Mouse (Mus musculus): Measurements from ENCODE around the gene Lats1. TPM values are rescaled to one million over a fixed set of nuclear protein-coding genes. Genes with fewer than 3 reads are reported as not detected.

The Lats1 gene
- 2.2 and 2.6 TPM in 2 replicates for polyA plus RNA-seq (2015; fragmentation: Nextera tagmentation; extraction: Ambion mirVana)

GRCm38 (mm10) chr10:7680731-7681301 lies at the start of gene Lats1, which contains the start of gene Pcmt1:
Lats1 (plus strand) TSS chr10:7681214.
Pcmt1 (minus strand) TSS chr10:7681136.
- H3K27me3 ChIP-seq, result no peaks in the 10 kb centered on the region
- no peaks in the 10 kb centered on the region for H3K9me3 ChIP-seq (replicated peaks)
- H3K4me3 ChIP-seq (replicated peaks), result peak within 1 kb of the TSS; percentile 98
- H3K9ac ChIP-seq, result peak within 1 kb of the TSS; percentile 98
- peak within 1 kb of the TSS; percentile 93 for H3K27ac ChIP-seq
- H3K4me2 ChIP-seq, result peak within 1 kb of the TSS; percentile 88
- peak; percentile 81 for ATAC-seq (ENCODE audit: low read depth)
- peaks cover 42% of the 10 kb centered on the region for H3K36me3 ChIP-seq
- peaks cover 44% of the 10 kb centered on the region for H3K4me1 ChIP-seq (replicated peaks)
- peak; percentile 76 for DNase-seq
- WGBS (ENCODE audit: insufficient replicate concordance), result under 1% methylated on average over 65 of the region's 65 CpGs

GRCm38 (mm10) chr10:7640366-7640765 lies 40.6 kb upstream of the Lats1 start:
- Histone ChIP-seq H3K4me1 (replicated peaks) (no peaks in the 10 kb centered on the region), H3K27ac (no peak overlapping the region), H3K4me2 (no peak overlapping the region), H3K27me3 (no peaks in the 10 kb centered on the region), H3K4me3 (replicated peaks) (no peak overlapping the region), H3K9me3 (replicated peaks) (no peaks in the 10 kb centered on the region), H3K36me3 (peaks cover 78% of the 10 kb centered on the region), H3K9ac (no peak overlapping the region)
- no peak for ATAC-seq (ENCODE audit: low read depth)
- DNase-seq, result no peak
- 93% methylated on average over 12 of the region's 12 CpGs for WGBS (ENCODE audit: insufficient replicate concordance)

- DNase-seq (no peak), ATAC-seq (ENCODE audit: low read depth) (no peak)
- 73% methylated on average over 2 of the region's 2 CpGs for WGBS (ENCODE audit: insufficient replicate concordance)
- Histone ChIP-seq H3K27ac (no peak overlapping the region), H3K4me2 (no peak overlapping the region), H3K9me3 (replicated peaks) (no peaks in the 10 kb centered on the region), H3K36me3 (peaks cover 70% of the 10 kb centered on the region), H3K27me3 (no peaks in the 10 kb centered on the region), H3K4me3 (replicated peaks) (no peak overlapping the region), H3K9ac (no peak overlapping the region), H3K4me1 (replicated peaks) (no peaks in the 10 kb centered on the region)
Observed at GRCm38 (mm10) chr10:7645911-7646310, 35.1 kb upstream of the Lats1 start.

GRCm38 (mm10) chr10:7649059-7649458 lies 32.0 kb upstream of the Lats1 start:
- ATAC-seq (ENCODE audit: low read depth) (no peak), DNase-seq (no peak)
- no peak overlapping the region for H3K4me2 ChIP-seq
- no peak overlapping the region for H3K9ac ChIP-seq
- peaks cover 44% of the 10 kb centered on the region for H3K36me3 ChIP-seq
- H3K27ac ChIP-seq, result no peak overlapping the region
- no peak overlapping the region for H3K4me3 ChIP-seq (replicated peaks)
- no peaks in the 10 kb centered on the region for H3K9me3 ChIP-seq (replicated peaks)
- H3K27me3 ChIP-seq, result no peaks in the 10 kb centered on the region
- no peaks in the 10 kb centered on the region for H3K4me1 ChIP-seq (replicated peaks)
- WGBS (ENCODE audit: insufficient replicate concordance), result 86% methylated on average over 4 of the region's 4 CpGs

GRCm38 (mm10) chr10:7651057-7651456 lies 30.0 kb upstream of the Lats1 start:
- Histone ChIP-seq H3K36me3 (peaks cover 41% of the 10 kb centered on the region), H3K4me2 (no peak overlapping the region), H3K9me3 (replicated peaks) (no peaks in the 10 kb centered on the region), H3K27ac (no peak overlapping the region), H3K27me3 (no peaks in the 10 kb centered on the region), H3K9ac (no peak overlapping the region), H3K4me3 (replicated peaks) (no peak overlapping the region), H3K4me1 (replicated peaks) (0 out of 2 replicates have a peak, but pooled peaks cover 5% of the 10 kb centered on the region)
- DNase-seq (no peak), ATAC-seq (ENCODE audit: low read depth) (no peak)
- WGBS (ENCODE audit: insufficient replicate concordance), result 92% methylated on average over 2 of the region's 2 CpGs

- no peaks in the 10 kb centered on the region for H3K27me3 ChIP-seq
- 0 out of 2 replicates have a peak, but pooled peaks cover 6% of the 10 kb centered on the region for H3K36me3 ChIP-seq
- peaks cover 46% of the 10 kb centered on the region for H3K4me1 ChIP-seq (replicated peaks)
- peak overlapping the region; percentile 97 for H3K9ac ChIP-seq
- H3K27ac ChIP-seq, result peak overlapping the region; percentile 99
- H3K4me3 ChIP-seq (replicated peaks), result peak overlapping the region; percentile 98
- DNase-seq (peak; percentile 69), ATAC-seq (ENCODE audit: low read depth) (peak; percentile 75)
- H3K4me2 ChIP-seq, result peak overlapping the region; percentile 84
- H3K9me3 ChIP-seq (replicated peaks), result no peaks in the 10 kb centered on the region
- under 1% methylated on average over 44 of the region's 44 CpGs for WGBS (ENCODE audit: insufficient replicate concordance)
Observed at GRCm38 (mm10) chr10:7662471-7663141, 18.4 kb upstream of the Lats1 start.

GRCm38 (mm10) chr10:7663159-7664026 lies 17.6 kb upstream of the Lats1 start:
- under 1% methylated on average over 64 of the region's 64 CpGs for WGBS (ENCODE audit: insufficient replicate concordance)
- Histone ChIP-seq H3K9ac (peak overlapping the region; percentile 97), H3K36me3 (0 out of 2 replicates have a peak, but pooled peaks cover 6% of the 10 kb centered on the region), H3K4me3 (replicated peaks) (peak overlapping the region; percentile 98), H3K4me1 (replicated peaks) (peaks cover 49% of the 10 kb centered on the region), H3K4me2 (peak overlapping the region; percentile 84), H3K9me3 (replicated peaks) (no peaks in the 10 kb centered on the region), H3K27me3 (no peaks in the 10 kb centered on the region), H3K27ac (peak overlapping the region; percentile 99)
- DNase-seq, result peak; percentile 91
- ATAC-seq (ENCODE audit: low read depth), result peak; percentile 88

GRCm38 (mm10) chr10:7664027-7664526 lies 16.9 kb upstream of the Lats1 start:
- H3K4me1 ChIP-seq (replicated peaks), result peaks cover 48% of the 10 kb centered on the region
- peak overlapping the region; percentile 99 for H3K27ac ChIP-seq
- no peaks in the 10 kb centered on the region for H3K27me3 ChIP-seq
- 38% methylated on average over 6 of the region's 6 CpGs for WGBS (ENCODE audit: insufficient replicate concordance)
- ATAC-seq (ENCODE audit: low read depth), result no peak
- peak overlapping the region; percentile 98 for H3K4me3 ChIP-seq (replicated peaks)
- H3K4me2 ChIP-seq, result peak overlapping the region; percentile 84
- no peaks in the 10 kb centered on the region for H3K9me3 ChIP-seq (replicated peaks)
- 0 out of 2 replicates have a peak, but pooled peaks cover 6% of the 10 kb centered on the region for H3K36me3 ChIP-seq
- H3K9ac ChIP-seq, result peak overlapping the region; percentile 97
- no peak for DNase-seq

GRCm38 (mm10) chr10:7664889-7665288 lies 16.1 kb upstream of the Lats1 start:
- no peak overlapping the region; the same call in 1 of the 2 replicates for H3K9ac ChIP-seq
- peaks cover 6% of the 10 kb centered on the region for H3K36me3 ChIP-seq
- no peak for DNase-seq
- H3K27me3 ChIP-seq, result no peaks in the 10 kb centered on the region
- no peak overlapping the region for H3K27ac ChIP-seq
- H3K4me3 ChIP-seq (replicated peaks), result no peak overlapping the region
- ATAC-seq (ENCODE audit: low read depth), result no peak
- WGBS (ENCODE audit: insufficient replicate concordance), result 74% methylated on average over 1 of the region's 1 CpGs
- H3K4me1 ChIP-seq (replicated peaks), result peaks cover 44% of the 10 kb centered on the region
- H3K9me3 ChIP-seq (replicated peaks), result no peaks in the 10 kb centered on the region
- H3K4me2 ChIP-seq, result no peak overlapping the region

- no peaks in the 10 kb centered on the region for H3K27me3 ChIP-seq
- no peaks in the 10 kb centered on the region for H3K9me3 ChIP-seq (replicated peaks)
- peak within 1 kb of the TSS; percentile 77 for H3K4me2 ChIP-seq
- peaks cover 27% of the 10 kb centered on the region for H3K36me3 ChIP-seq
- H3K4me3 ChIP-seq (replicated peaks), result peak within 1 kb of the TSS; percentile 81
- peaks cover 30% of the 10 kb centered on the region for H3K4me1 ChIP-seq (replicated peaks)
- ATAC-seq (ENCODE audit: low read depth), result peak; percentile 69
- under 1% methylated on average over 24 of the region's 24 CpGs for WGBS (ENCODE audit: insufficient replicate concordance)
- peak within 1 kb of the TSS; percentile 71; the same call in 1 of the 2 replicates for H3K27ac ChIP-seq
- peak within 1 kb of the TSS; percentile 76 for H3K9ac ChIP-seq
- peak; percentile 83 for DNase-seq
Observed at GRCm38 (mm10) chr10:7667342-7667802, 13.6 kb upstream of the Lats1 start, which contains the start of gene Nup43. Nup43 (plus strand) TSS chr10:7667503.

Measured in liver, embryonic 13.5 days (tissue).